Mouse (Mus musculus) testis, adult 2 months (tissue): ENCODE results near the gene Map2k4. TPM values are rescaled to one million over a fixed set of nuclear protein-coding genes. Genes with fewer than 3 reads are reported as not detected.

ENCODE experiments used
- H3K27ac ChIP-seq: fragments of 200-500 bp; 2 replicates; pipeline ENCODE4 v1.5.1; 2012; ENCODE audit warnings: low read depth, low read length; ENCODE audit not compliant: control insufficient read depth, insufficient read depth
- H3K27me3 ChIP-seq: fragments of 200-500 bp; 2 replicates; pipeline ENCODE4 v1.6.1; 2012; ENCODE audit warnings: mild to moderate bottlenecking, low read length, moderate library complexity; ENCODE audit not compliant: control insufficient read depth, insufficient read depth
- H3K36me3 ChIP-seq: fragments of 200-500 bp; 2 replicates; pipeline ENCODE4 v1.6.1; 2012; ENCODE audit warnings: mild to moderate bottlenecking, low read length; ENCODE audit not compliant: control insufficient read depth, insufficient read depth
- H3K4me1 ChIP-seq: fragments of 200-500 bp; 2 replicates; pipeline ENCODE4 v1.6.1; 2012; ENCODE audit warnings: low read length; ENCODE audit not compliant: control insufficient read depth, insufficient read depth
- H3K4me3 ChIP-seq: fragments of 200-500 bp; 2 replicates; pipeline ENCODE4 v1.5.1; 2012; ENCODE audit warnings: low read depth, mild to moderate bottlenecking, low read length, moderate library complexity, mixed read lengths; ENCODE audit not compliant: control insufficient read depth
- CTCF ChIP-seq: fragments of 200-500 bp; IDR thresholded peaks from 2 replicates; pipeline ENCODE4 v1.5.1; 2012; ENCODE audit warnings: low read depth, mild to moderate bottlenecking, inconsistent platforms, low read length, moderate library complexity; ENCODE audit not compliant: control insufficient read depth, insufficient read depth, insufficient replicate concordance
- POLR2A ChIP-seq: fragments of 200-500 bp; IDR thresholded peaks from 2 replicates; pipeline ENCODE4 v1.6.1; 2012; ENCODE audit warnings: low read depth, mild to moderate bottlenecking, inconsistent platforms, low read length, moderate library complexity; ENCODE audit not compliant: control insufficient read depth
- polyA plus RNA-seq: library from polyadenylated mRNA; depleted of rRNA; stranded (reverse); fragments of >200 nt; gene quantifications from 2 replicates; pipeline ENCODE4 v1.2.3, GENCODE M21; 2012

The Map2k4 gene
- polyA plus RNA-seq, 1 experiment, result 6.9 TPM

- TF ChIP-seq CTCF, result no peak
- no peak for TF ChIP-seq POLR2A
- H3K4me1 ChIP-seq, result no peaks in the 10 kb centered on the region; the same call in 1 of the 2 replicates
- no peak overlapping the region for H3K4me3 ChIP-seq
- no peaks in the 10 kb centered on the region for H3K27me3 ChIP-seq
- no peaks in the 10 kb centered on the region for H3K36me3 ChIP-seq
- no peak overlapping the region for H3K27ac ChIP-seq
These were observed 37.6 kb downstream of the Map2k4 start for GRCm38 (mm10) chr11:65750546-65750945.

GRCm38 (mm10) chr11:65747433-65747832 lies 40.7 kb downstream of the Map2k4 start:
- no peak overlapping the region for H3K27ac ChIP-seq
- H3K4me3 ChIP-seq, result no peak overlapping the region
- H3K4me1 ChIP-seq, result no peaks in the 10 kb centered on the region; the same call in 1 of the 2 replicates
- no peaks in the 10 kb centered on the region for H3K36me3 ChIP-seq
- no peaks in the 10 kb centered on the region for H3K27me3 ChIP-seq
- no peak for TF ChIP-seq POLR2A
- no peak for TF ChIP-seq CTCF

- no peak for TF ChIP-seq POLR2A
- TF ChIP-seq CTCF, result no peak
- H3K36me3 ChIP-seq, result no peaks in the 10 kb centered on the region
- H3K27me3 ChIP-seq, result no peaks in the 10 kb centered on the region
- H3K4me3 ChIP-seq, result no peak overlapping the region
- no peak overlapping the region for H3K27ac ChIP-seq
- H3K4me1 ChIP-seq, result no peaks in the 10 kb centered on the region; the same call in 1 of the 2 replicates
These were observed 42.3 kb downstream of the Map2k4 start for GRCm38 (mm10) chr11:65745707-65746333.

- H3K27me3 ChIP-seq, result no peaks in the 10 kb centered on the region
- H3K36me3 ChIP-seq, result no peaks in the 10 kb centered on the region
- H3K27ac ChIP-seq, result no peak overlapping the region
- H3K4me1 ChIP-seq, result no peaks in the 10 kb centered on the region; the same call in 1 of the 2 replicates
- TF ChIP-seq POLR2A (no peak), CTCF (no peak)
- no peak overlapping the region for H3K4me3 ChIP-seq
These were observed 44.2 kb downstream of the Map2k4 start for GRCm38 (mm10) chr11:65743866-65744265.

- Histone ChIP-seq H3K4me3 (no peak overlapping the region), H3K27ac (no peak overlapping the region), H3K36me3 (no peaks in the 10 kb centered on the region), H3K4me1 (no peaks in the 10 kb centered on the region), H3K27me3 (no peaks in the 10 kb centered on the region)
- TF ChIP-seq POLR2A (no peak), CTCF (no peak)
These were observed 47.3 kb downstream of the Map2k4 start for GRCm38 (mm10) chr11:65740811-65741210.

GRCm38 (mm10) chr11:65740390-65740789 lies 47.7 kb downstream of the Map2k4 start:
- H3K4me1 ChIP-seq, result no peaks in the 10 kb centered on the region

GRCm38 (mm10) chr11:65739880-65740279 lies 48.2 kb downstream of the Map2k4 start:
- no peaks in the 10 kb centered on the region for H3K27me3 ChIP-seq
- H3K4me1 ChIP-seq, result no peaks in the 10 kb centered on the region
- no peaks in the 10 kb centered on the region for H3K36me3 ChIP-seq
- H3K4me3 ChIP-seq, result no peak overlapping the region
- TF ChIP-seq POLR2A, result no peak
- no peak for TF ChIP-seq CTCF
- no peak overlapping the region for H3K27ac ChIP-seq

More at GRCm38 (mm10) chr11:65740390-65740789, 47.7 kb downstream of the Map2k4 start:
- Histone ChIP-seq H3K36me3 (no peaks in the 10 kb centered on the region), H3K4me3 (no peak overlapping the region), H3K27ac (no peak overlapping the region), H3K27me3 (no peaks in the 10 kb centered on the region)
- TF ChIP-seq CTCF (no peak), POLR2A (no peak)

GRCm38 (mm10) chr11:65734656-65735055 lies 53.4 kb downstream of the Map2k4 start:
- no peaks in the 10 kb centered on the region for H3K36me3 ChIP-seq
- no peak overlapping the region for H3K4me3 ChIP-seq
- TF ChIP-seq CTCF (no peak), POLR2A (no peak)
- no peaks in the 10 kb centered on the region for H3K4me1 ChIP-seq
- H3K27me3 ChIP-seq, result no peaks in the 10 kb centered on the region
- H3K27ac ChIP-seq, result no peak overlapping the region
